Mouse (Mus musculus): ENCODE measurements around the gene Dr1. TPM values are rescaled to one million over a fixed set of nuclear protein-coding genes. Genes with fewer than 3 reads are reported as not detected.
"Not testable (repeated sequence)": the region's sequence is repeated elsewhere in the genome, so short reads cannot be mapped to it uniquely, and the experiment has no call there.

Gene Dr1
- 10 to 100 TPM; 33.0 to 36.0 TPM for polyA plus RNA-seq (2017; shearing (Covaris generic))

GRCm38 (mm10) chr5:108268127-108269062, at the start of gene Dr1:
Dr1 (plus strand) TSS chr5:108268897.
- ATAC-seq = peak; percentile 88

GRCm38 (mm10) chr5:108224077-108224476, 44.6 kb upstream of the Dr1 start:
- ATAC-seq = no peak

- ATAC-seq = no peak
Observed at GRCm38 (mm10) chr5:108226159-108226558, 42.5 kb upstream of the Dr1 start.

GRCm38 (mm10) chr5:108246314-108246765, 22.4 kb upstream of the Dr1 start:
- ATAC-seq = peak; percentile 86

GRCm38 (mm10) chr5:108250033-108250432, 18.7 kb upstream of the Dr1 start:
- no peak for ATAC-seq

- ATAC-seq = no peak
Observed at GRCm38 (mm10) chr5:108255259-108255658, 13.4 kb upstream of the Dr1 start.

- ATAC-seq = no peak
Observed at GRCm38 (mm10) chr5:108262722-108263121, 6.0 kb upstream of the Dr1 start.

- ATAC-seq = not testable (repeated sequence)
Observed at GRCm38 (mm10) chr5:108263785-108264184, 4.9 kb upstream of the Dr1 start.

GRCm38 (mm10) chr5:108266990-108267389, 1.7 kb upstream of the Dr1 start:
- ATAC-seq = no peak

- peak; percentile 33 for ATAC-seq
Observed at GRCm38 (mm10) chr5:108269063-108269810, 540 bp downstream of the Dr1 start.

GRCm38 (mm10) chr5:108269811-108270151, 1.1 kb downstream of the Dr1 start:
- no peak for ATAC-seq

- ATAC-seq = no peak
Observed at GRCm38 (mm10) chr5:108270415-108270814, 1.7 kb downstream of the Dr1 start.

- ATAC-seq = not testable (repeated sequence)
Observed at GRCm38 (mm10) chr5:108271345-108271744, 2.6 kb downstream of the Dr1 start.

- no peak for ATAC-seq
Observed at GRCm38 (mm10) chr5:108286957-108287356, 18.3 kb downstream of the Dr1 start.

- ATAC-seq = no peak
Observed at GRCm38 (mm10) chr5:108301567-108301966, 32.9 kb downstream of the Dr1 start.

- ATAC-seq = peak; percentile 96
Observed at GRCm38 (mm10) chr5:108312224-108313064, 43.7 kb downstream of the Dr1 start, which contains the start of gene Pigg. Pigg (plus strand) TSS chr5:108312609.

- ATAC-seq = no peak
Observed at GRCm38 (mm10) chr5:108313065-108313860, 44.6 kb downstream of the Dr1 start.

All from CD4-positive, CD25-positive, alpha-beta regulatory T cell, adult 4 months (primary cell).